Mouse (Mus musculus) G1E (cell line): ENCODE data around the gene Rapgef2. TPM values are rescaled to one million over a fixed set of nuclear protein-coding genes. Genes with fewer than 3 reads are reported as not detected.
"Not testable (repeated sequence)": the region's sequence is repeated elsewhere in the genome, so short reads cannot be mapped to it uniquely, and the experiment has no call there.

Source experiments
- ATAC-seq: 2 replicates; pipeline ENCODE4 v1.8.0; 2016; ENCODE audit warnings: mild to moderate bottlenecking; ENCODE audit not compliant: insufficient number of reproducible peaks, poor library complexity, low FRiP score, severe bottlenecking; ENCODE audit errors: extremely low read depth
- DNase-seq: peaks from one replicate; pipeline ENCODE4 v3.0.0; 2012; ENCODE audit warnings: low spot score
- H3K27me3 ChIP-seq: 2 replicates; pipeline ENCODE4 v1.6.1; 2012; ENCODE audit warnings: mild to moderate bottlenecking, low read length, inconsistent platforms; ENCODE audit not compliant: insufficient read depth
- H3K36me3 ChIP-seq: replicated peaks from 2 replicates; pipeline ENCODE3; 2012; ENCODE audit warnings: mild to moderate bottlenecking, inconsistent platforms
- H3K4me1 ChIP-seq: 2 replicates; pipeline ENCODE4 v1.6.1; 2012; ENCODE audit warnings: low read depth, low read length, inconsistent platforms, mixed read lengths; ENCODE audit not compliant: insufficient read depth
- H3K4me3 ChIP-seq: 2 replicates; pipeline ENCODE4 v1.5.1; 2012; ENCODE audit warnings: low read depth, mild to moderate bottlenecking, inconsistent platforms, low read length, moderate library complexity, mixed read lengths
- H3K9me3 ChIP-seq: replicated peaks from 2 replicates; pipeline ENCODE4 v1.6.1; 2012; ENCODE audit warnings: inconsistent platforms
- CTCF ChIP-seq: IDR thresholded peaks from 2 replicates; pipeline ENCODE4 v1.5.1; 2012; ENCODE audit warnings: low read depth, low read length, inconsistent platforms, mixed read lengths
- GATA1 ChIP-seq: IDR thresholded peaks from 2 replicates; pipeline ENCODE4 v1.6.1; 2012; ENCODE audit warnings: borderline replicate concordance, low read length, inconsistent platforms, mixed read lengths
- GATA2 ChIP-seq: IDR thresholded peaks from 2 replicates; pipeline ENCODE4 v1.6.1; 2012; ENCODE audit warnings: low read depth, low read length, inconsistent platforms, borderline replicate concordance
- POLR2AphosphoS5 ChIP-seq: IDR thresholded peaks from 2 replicates; pipeline ENCODE4 v1.6.1; 2012; ENCODE audit warnings: low read depth, low read length, inconsistent platforms; ENCODE audit not compliant: insufficient replicate concordance
- TAL1 ChIP-seq: conservative IDR thresholded peaks from 2 replicates; pipeline ENCODE4 v1.6.1; 2012; ENCODE audit warnings: low read depth, low read length, inconsistent platforms, mixed read lengths
- polyA plus RNA-seq: library from polyadenylated mRNA; stranded (reverse); fragments of >175 nt; gene quantifications from 2 replicates; pipeline ENCODE4 v1.2.3, GENCODE M21; 2012
- total RNA-seq, 2 experiments: library from RNA; stranded (forward) in 1 of 2; stranded (reverse) in 1 of 2; fragments of 200-1000 nt in 1 of 2; fragments of >200 nt in 1 of 2; fragmentation: Nextera tagmentation in 1 of 2; gene quantifications; 2 replicates each; pipeline ENCODE4 v1.2.3; 2014 to 2017

Rapgef2 gene
- total and polyA plus RNA-seq, 3 experiments = 2.9 to 22.1 (median 18.7) TPM

GRCm38 (mm10) chr3:79233478-79234415 is 52.6 kb downstream of the Rapgef2 start:
- no peak for DNase-seq
- ATAC-seq = peak; percentile 82
- Histone ChIP-seq H3K4me3 (peak overlapping the region; percentile 40; the same call in 1 of the 2 replicates), H3K4me1 (peaks cover 56% of the 10 kb centered on the region), H3K27me3 (no peaks in the 10 kb centered on the region), H3K36me3 (no peaks in the 10 kb centered on the region), H3K9me3 (no peaks in the 10 kb centered on the region)
- TF ChIP-seq CTCF = no peak
- peak; percentile 30; the same call in 1 of the 2 replicates for TF ChIP-seq TAL1

- no peaks in the 10 kb centered on the region for H3K9me3 ChIP-seq
- H3K4me1 ChIP-seq = peaks cover 55% of the 10 kb centered on the region
- no peaks in the 10 kb centered on the region for H3K27me3 ChIP-seq
- H3K4me3 ChIP-seq = no peak overlapping the region
- no peak for ATAC-seq
- H3K36me3 ChIP-seq = no peaks in the 10 kb centered on the region
- TF ChIP-seq GATA1 = no peak
- TF ChIP-seq CTCF = no peak
- TF ChIP-seq GATA2 = no peak
- DNase-seq = no peak
Observed at GRCm38 (mm10) chr3:79230718-79231117, 55.6 kb downstream of the Rapgef2 start.

GRCm38 (mm10) chr3:79229546-79229945 is 56.8 kb downstream of the Rapgef2 start:
- H3K36me3 ChIP-seq = no peaks in the 10 kb centered on the region
- peaks cover 50% of the 10 kb centered on the region for H3K4me1 ChIP-seq
- H3K27me3 ChIP-seq = no peaks in the 10 kb centered on the region
- DNase-seq (no peak), ATAC-seq (no peak)
- no peak for TF ChIP-seq TAL1
- no peak for TF ChIP-seq CTCF
- TF ChIP-seq GATA2 = no peak
- no peak for TF ChIP-seq POLR2AphosphoS5
- TF ChIP-seq GATA1 = no peak
- no peaks in the 10 kb centered on the region for H3K9me3 ChIP-seq
- no peak overlapping the region for H3K4me3 ChIP-seq

- Histone ChIP-seq H3K36me3 (no peaks in the 10 kb centered on the region), H3K4me3 (no peak overlapping the region), H3K4me1 (peaks cover 45% of the 10 kb centered on the region), H3K27me3 (no peaks in the 10 kb centered on the region), H3K9me3 (no peaks in the 10 kb centered on the region)
- TF ChIP-seq CTCF (no peak), POLR2AphosphoS5 (no peak), GATA2 (no peak)
- ATAC-seq = no peak
- DNase-seq = no peak
Observed at GRCm38 (mm10) chr3:79228304-79228703, 58.0 kb downstream of the Rapgef2 start.

GRCm38 (mm10) chr3:79227356-79228088 is 58.8 kb downstream of the Rapgef2 start:
- DNase-seq = no peak
- no peak for TF ChIP-seq CTCF
- TF ChIP-seq GATA2 = no peak
- no peak for TF ChIP-seq POLR2AphosphoS5
- no peak for TF ChIP-seq GATA1
- no peak for TF ChIP-seq TAL1
- Histone ChIP-seq H3K27me3 (no peaks in the 10 kb centered on the region), H3K4me1 (peaks cover 47% of the 10 kb centered on the region), H3K36me3 (no peaks in the 10 kb centered on the region), H3K4me3 (no peak overlapping the region), H3K9me3 (no peaks in the 10 kb centered on the region)
- ATAC-seq = no peak

- not testable (repeated sequence) for H3K36me3 ChIP-seq, H3K4me3 ChIP-seq, H3K9me3 ChIP-seq, DNase-seq, H3K27me3 ChIP-seq, ATAC-seq
- peaks cover 52% of the 10 kb centered on the region for H3K4me1 ChIP-seq
Observed at GRCm38 (mm10) chr3:79226807-79227206, 59.5 kb downstream of the Rapgef2 start.

GRCm38 (mm10) chr3:79225888-79226287 is 60.4 kb downstream of the Rapgef2 start:
- TF ChIP-seq TAL1 (no peak), CTCF (no peak), POLR2AphosphoS5 (no peak), GATA2 (no peak), GATA1 (no peak)
- peaks cover 51% of the 10 kb centered on the region for H3K4me1 ChIP-seq
- no peaks in the 10 kb centered on the region for H3K36me3 ChIP-seq
- no peak for ATAC-seq
- H3K4me3 ChIP-seq = no peak overlapping the region
- no peaks in the 10 kb centered on the region for H3K9me3 ChIP-seq
- no peak for DNase-seq
- no peaks in the 10 kb centered on the region; the same call in 1 of the 2 replicates for H3K27me3 ChIP-seq
